Mouse (Mus musculus) hindbrain, embryonic 11.5 days (tissue): ENCODE results near the gene Smarcd1. TPM values are rescaled to one million over a fixed set of nuclear protein-coding genes. Genes with fewer than 3 reads are reported as not detected.

Experiments used
- ATAC-seq: fragments of 200-750 bp; cut with Nextera tagmentation; 2 replicates; pipeline ENCODE4 v1.8.0; 2017; ENCODE audit warnings: mild to moderate bottlenecking, moderate TSS enrichment, moderate library complexity; ENCODE audit not compliant: low FRiP score
- DNase-seq: peaks from one replicate; pipeline ENCODE4 v3.0.0-alpha.2; 2015; ENCODE audit warnings: low spot score
- H3K27ac ChIP-seq: fragments of 300-500 bp; sonication (generic); 2 replicates; pipeline ENCODE4 v1.5.1; 2014; ENCODE audit warnings: mild to moderate bottlenecking, low read depth, low read length
- H3K27me3 ChIP-seq: fragments of 300-500 bp; sonication (generic); 2 replicates; pipeline ENCODE4 v1.6.1; 2014; ENCODE audit warnings: mild to moderate bottlenecking, low read length, moderate library complexity, mixed read lengths; ENCODE audit not compliant: control insufficient read depth, insufficient read depth
- H3K36me3 ChIP-seq: fragments of 300-500 bp; sonication (generic); 2 replicates; pipeline ENCODE4 v1.6.1; 2014; ENCODE audit warnings: mild to moderate bottlenecking, low read length, moderate library complexity, mixed read lengths; ENCODE audit not compliant: control insufficient read depth, insufficient read depth
- H3K4me1 ChIP-seq: fragments of 300-500 bp; sonication (generic); replicated peaks from 2 replicates; pipeline ENCODE4 v1.6.1; 2014; ENCODE audit warnings: low read length, mixed read lengths; ENCODE audit not compliant: control insufficient read depth, insufficient read depth
- H3K4me2 ChIP-seq: fragments of 300-500 bp; sonication (generic); replicated peaks from 2 replicates; pipeline ENCODE4 v1.6.1; 2014; ENCODE audit warnings: mild to moderate bottlenecking, low read depth, low read length
- H3K4me3 ChIP-seq: fragments of 300-500 bp; sonication (generic); 2 replicates; pipeline ENCODE4 v1.5.1; 2014; ENCODE audit warnings: low read depth, low read length
- H3K9ac ChIP-seq: fragments of 300-500 bp; sonication (generic); 2 replicates; pipeline ENCODE4 v1.6.1; 2014; ENCODE audit warnings: low read depth, low read length
- H3K9me3 ChIP-seq: fragments of 300-500 bp; sonication (generic); 2 replicates; pipeline ENCODE4 v1.6.1; 2016; ENCODE audit warnings: low read length; ENCODE audit not compliant: control insufficient read depth
- WGBS: fragments of 180-500 bp; shearing (Covaris S2); extraction: QIAGEN DNeasy Blood & Tissue Kit; methylation state at CpG from one replicate; pipeline ENCODE4 v1.1.7; 2014; 5-methylcytosine and 5-hydroxymethylcytosine counted together
- polyA plus RNA-seq: library from polyadenylated mRNA; unstranded; fragments of >200 nt; fragmentation: Nextera tagmentation; extraction: Ambion mirVana; gene quantifications from 2 replicates; pipeline ENCODE4 v1.2.1, GENCODE M21; 2014

The Smarcd1 gene
- polyA plus RNA-seq, 1 experiment from 2014 or later = 99.1 TPM

DNA sequence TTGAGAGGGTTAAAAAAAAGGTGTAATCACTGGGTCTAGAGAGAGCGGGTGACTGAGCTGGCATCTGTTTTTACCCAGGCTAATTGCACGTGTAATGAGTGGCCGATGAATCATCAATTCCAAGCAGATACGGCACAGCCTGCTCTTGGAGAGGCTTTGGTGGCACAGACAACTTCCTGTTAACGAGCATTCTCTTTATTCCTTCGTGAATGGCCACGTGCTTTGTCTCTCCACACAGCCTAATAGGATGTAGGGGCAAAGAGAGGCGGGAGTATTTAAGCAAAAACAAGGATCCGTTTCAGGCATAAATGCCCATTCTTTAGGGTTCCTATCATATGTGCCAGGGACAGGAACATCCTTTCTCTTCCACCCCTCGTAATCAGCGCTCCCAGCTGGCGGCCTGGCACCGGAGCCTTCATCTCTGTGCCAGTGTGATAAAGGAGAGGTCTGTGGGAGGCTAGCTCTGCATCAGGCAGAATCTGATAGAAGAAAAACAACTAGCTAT lies 13.5 kb downstream of the Smarcd1 start:
- ATAC-seq = no peak; the same call in 1 of the 2 replicates
- Histone ChIP-seq H3K9ac (no peak overlapping the region), H3K4me1 (no peaks in the 10 kb centered on the region), H3K36me3 (peaks cover 19% of the 10 kb centered on the region), H3K27me3 (no peaks in the 10 kb centered on the region), H3K27ac (no peak overlapping the region), H3K4me2 (no peak overlapping the region), H3K4me3 (no peak overlapping the region), H3K9me3 (no peaks in the 10 kb centered on the region)
- WGBS = 90% methylated on average over 13 of the region's 13 CpGs
- DNase-seq = no peak

DNA sequence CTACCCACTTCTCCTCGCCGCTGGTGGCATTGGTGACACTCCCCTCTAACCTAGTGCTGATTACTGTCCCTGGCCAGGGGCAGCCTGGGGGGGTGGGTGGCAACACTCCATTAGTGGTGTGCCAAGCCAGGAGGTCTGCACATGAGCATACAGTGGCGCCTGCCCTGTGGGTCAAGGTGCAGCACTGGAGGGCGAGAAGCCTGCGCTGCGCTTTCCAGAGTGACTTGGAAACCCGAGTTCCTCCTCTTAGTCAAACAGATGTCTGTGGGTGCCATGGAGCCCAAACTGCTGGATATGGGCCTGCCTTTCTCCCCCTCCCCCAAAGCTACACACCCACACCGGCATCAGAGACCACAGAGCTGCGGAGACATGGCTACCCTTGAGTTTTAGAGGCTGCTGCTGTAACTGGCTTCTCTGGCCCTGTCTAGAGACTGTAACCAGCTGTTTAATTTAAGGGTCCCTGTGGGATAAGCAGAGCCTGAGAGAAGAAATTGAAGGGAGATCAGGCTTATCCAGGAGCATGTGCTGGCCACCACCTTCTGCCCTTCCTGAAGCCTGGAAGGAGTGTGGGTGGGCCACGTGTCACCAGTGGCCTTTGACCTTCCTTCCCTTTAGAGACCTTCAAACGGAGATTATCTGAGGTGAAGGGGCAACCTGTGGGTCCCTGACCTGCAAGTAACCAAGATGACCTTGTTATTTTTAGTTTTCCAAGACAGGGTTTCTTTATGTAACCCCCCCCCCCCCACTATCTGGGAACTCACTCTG lies 14.2 kb downstream of the Smarcd1 start:
- ATAC-seq (no peak), DNase-seq (no peak)
- 71% methylated on average over 11 of the region's 11 CpGs for WGBS
- H3K27ac ChIP-seq = no peak overlapping the region
- H3K27me3 ChIP-seq = no peaks in the 10 kb centered on the region
- H3K9me3 ChIP-seq = no peaks in the 10 kb centered on the region
- H3K36me3 ChIP-seq = peaks cover 16% of the 10 kb centered on the region
- no peak overlapping the region for H3K9ac ChIP-seq
- no peak overlapping the region for H3K4me2 ChIP-seq
- no peaks in the 10 kb centered on the region for H3K4me1 ChIP-seq
- H3K4me3 ChIP-seq = no peak overlapping the region

DNA sequence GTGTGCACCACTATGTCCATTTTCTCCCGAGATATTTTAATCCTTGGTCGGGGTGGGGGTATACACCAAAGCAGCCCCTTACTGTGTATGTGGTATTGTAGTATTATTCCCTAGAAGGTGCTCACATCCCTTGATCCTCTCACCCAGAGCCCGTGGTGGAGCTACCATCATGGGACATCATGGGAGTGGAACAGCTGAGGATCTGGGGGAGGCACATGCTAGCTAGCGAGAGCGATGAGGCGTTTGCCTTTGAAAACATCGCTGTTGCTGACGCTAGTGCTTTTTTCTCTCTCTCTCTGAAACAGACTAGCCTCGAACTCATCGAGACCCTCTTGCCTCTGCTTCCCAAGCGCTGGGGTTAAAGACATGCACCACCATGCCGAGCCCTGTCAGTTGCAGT lies 14.9 kb downstream of the Smarcd1 start:
- 87% methylated on average over 12 of the region's 12 CpGs for WGBS
- ATAC-seq = no peak
- peaks cover 12% of the 10 kb centered on the region for H3K36me3 ChIP-seq
- H3K27me3 ChIP-seq = no peaks in the 10 kb centered on the region
- no peaks in the 10 kb centered on the region for H3K4me1 ChIP-seq
- DNase-seq = no peak
- H3K9me3 ChIP-seq = no peaks in the 10 kb centered on the region
- no peak overlapping the region for H3K9ac ChIP-seq
- H3K4me3 ChIP-seq = no peak overlapping the region
- no peak overlapping the region for H3K27ac ChIP-seq
- H3K4me2 ChIP-seq = no peak overlapping the region

DNA sequence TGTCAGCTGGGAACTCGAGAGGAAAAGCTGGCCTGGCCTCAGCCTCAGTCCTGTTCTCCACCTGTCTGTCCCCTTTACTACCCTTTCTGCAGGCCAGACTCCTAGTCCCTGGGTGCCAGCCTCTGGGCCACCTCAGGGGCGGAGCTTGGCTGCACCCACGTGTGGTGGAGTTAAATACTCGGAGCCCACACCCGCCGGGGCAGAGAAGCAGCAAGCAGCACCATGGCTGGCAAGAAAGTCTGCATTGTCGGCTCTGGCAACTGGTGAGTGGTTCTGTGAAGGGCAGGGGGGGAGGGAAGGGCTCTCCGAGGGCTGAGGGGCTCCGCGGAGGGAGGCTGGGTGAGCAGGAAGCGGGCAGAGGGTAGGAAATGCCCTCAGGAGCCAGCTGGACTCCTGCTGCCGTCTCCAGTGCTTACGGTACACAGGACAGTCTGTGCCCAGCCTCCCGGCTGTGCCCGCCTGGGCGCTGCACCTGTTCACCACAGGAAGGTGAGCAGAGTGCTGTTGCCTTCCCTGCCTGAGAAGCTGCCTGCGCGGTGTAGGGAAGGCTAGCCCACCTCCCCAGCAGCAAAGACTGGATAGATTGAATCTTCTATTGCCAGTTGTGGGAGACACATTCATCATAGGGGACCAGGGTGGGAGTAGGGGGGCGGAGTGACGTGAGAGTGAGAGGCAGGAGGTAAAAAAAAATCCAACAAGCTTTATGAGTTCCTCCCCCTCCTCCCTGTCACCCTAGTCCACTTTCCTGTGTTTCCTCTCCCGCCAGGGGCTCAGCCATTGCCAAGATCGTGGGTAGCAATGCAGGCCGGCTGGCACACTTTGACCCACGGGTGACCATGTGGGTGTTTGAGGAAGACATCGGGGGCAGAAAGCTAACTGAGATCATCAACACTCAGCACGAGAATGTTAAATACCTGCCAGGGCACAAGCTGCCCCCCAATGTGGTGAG lies 15.7 kb downstream of the Smarcd1 start, which contains the start of gene Gpd1:
Gene Gpd1 (plus strand): TSS at position 130 of the 949 bp plus-strand sequence.
- no peaks in the 10 kb centered on the region for H3K9me3 ChIP-seq
- H3K9ac ChIP-seq = no peak within 1 kb of the TSS
- H3K36me3 ChIP-seq = peaks cover 11% of the 10 kb centered on the region
- no peak within 1 kb of the TSS for H3K4me3 ChIP-seq
- ATAC-seq (no peak), DNase-seq (no peak)
- no peak within 1 kb of the TSS for H3K27ac ChIP-seq
- H3K4me2 ChIP-seq = no peak within 1 kb of the TSS
- no peaks in the 10 kb centered on the region for H3K4me1 ChIP-seq
- no peaks in the 10 kb centered on the region for H3K27me3 ChIP-seq
- 77% methylated on average over 24 of the region's 26 CpGs for WGBS

DNA sequence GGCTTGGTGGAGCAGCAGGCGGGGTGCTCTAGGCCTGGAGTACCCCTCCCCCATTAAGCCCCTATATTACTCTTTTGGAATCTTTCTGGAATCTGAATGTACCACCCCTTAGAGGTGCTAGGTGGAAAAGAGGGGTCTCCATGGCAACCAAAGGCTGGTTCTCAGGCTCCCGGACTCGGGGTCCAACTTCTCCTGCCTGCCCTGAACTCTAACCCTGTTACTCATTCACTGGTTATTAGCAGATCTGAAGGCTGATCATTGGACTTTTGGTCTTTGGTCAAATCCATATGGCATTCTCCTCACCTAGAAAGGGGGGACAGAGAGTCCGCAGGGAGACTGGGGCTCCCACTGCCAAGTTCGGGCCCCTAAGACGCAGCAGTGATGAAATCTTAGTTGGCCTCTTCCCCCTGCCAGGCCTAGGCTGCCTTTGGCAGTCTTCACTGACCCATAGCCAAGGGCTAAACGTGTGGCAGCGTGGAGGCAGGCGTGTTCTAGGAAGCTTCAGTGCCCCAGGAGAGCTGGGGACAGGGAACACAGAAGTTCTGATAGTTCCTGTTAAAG lies 16.6 kb downstream of the Smarcd1 start:
- H3K4me2 ChIP-seq = no peak overlapping the region
- H3K36me3 ChIP-seq = peaks cover 4% of the 10 kb centered on the region; the same call in 1 of the 2 replicates
- H3K4me1 ChIP-seq = peaks cover 5% of the 10 kb centered on the region
- H3K9ac ChIP-seq = no peak overlapping the region
- no peak for DNase-seq
- ATAC-seq = no peak
- no peak overlapping the region for H3K27ac ChIP-seq
- H3K9me3 ChIP-seq = no peaks in the 10 kb centered on the region
- 83% methylated on average over 9 of the region's 9 CpGs for WGBS
- H3K4me3 ChIP-seq = no peak overlapping the region
- H3K27me3 ChIP-seq = no peaks in the 10 kb centered on the region

DNA sequence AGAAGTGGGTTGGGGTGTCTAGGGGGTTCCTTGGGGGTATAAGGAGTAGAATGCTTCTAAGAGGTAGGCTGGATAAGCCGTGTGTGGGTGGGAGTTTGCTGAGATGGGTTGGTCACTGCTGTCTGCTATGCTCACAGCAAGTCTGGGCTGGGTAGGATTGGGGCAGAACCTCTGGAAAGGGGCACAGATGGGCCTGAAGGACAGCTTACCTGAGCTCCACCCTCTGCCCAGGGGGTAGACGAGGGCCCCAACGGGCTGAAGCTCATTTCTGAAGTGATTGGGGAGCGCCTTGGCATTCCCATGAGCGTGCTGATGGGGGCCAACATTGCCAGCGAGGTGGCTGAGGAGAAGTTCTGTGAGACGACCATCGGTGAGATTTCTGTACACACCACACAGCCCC lies 17.9 kb downstream of the Smarcd1 start:
- no peak for ATAC-seq
- Histone ChIP-seq H3K36me3 (peaks cover 4% of the 10 kb centered on the region; the same call in 1 of the 2 replicates), H3K4me3 (no peak overlapping the region), H3K9ac (no peak overlapping the region), H3K4me1 (peaks cover 12% of the 10 kb centered on the region), H3K4me2 (no peak overlapping the region), H3K27me3 (no peaks in the 10 kb centered on the region), H3K9me3 (no peaks in the 10 kb centered on the region), H3K27ac (no peak overlapping the region)
- no peak for DNase-seq
- 86% methylated on average over 8 of the region's 8 CpGs for WGBS

DNA sequence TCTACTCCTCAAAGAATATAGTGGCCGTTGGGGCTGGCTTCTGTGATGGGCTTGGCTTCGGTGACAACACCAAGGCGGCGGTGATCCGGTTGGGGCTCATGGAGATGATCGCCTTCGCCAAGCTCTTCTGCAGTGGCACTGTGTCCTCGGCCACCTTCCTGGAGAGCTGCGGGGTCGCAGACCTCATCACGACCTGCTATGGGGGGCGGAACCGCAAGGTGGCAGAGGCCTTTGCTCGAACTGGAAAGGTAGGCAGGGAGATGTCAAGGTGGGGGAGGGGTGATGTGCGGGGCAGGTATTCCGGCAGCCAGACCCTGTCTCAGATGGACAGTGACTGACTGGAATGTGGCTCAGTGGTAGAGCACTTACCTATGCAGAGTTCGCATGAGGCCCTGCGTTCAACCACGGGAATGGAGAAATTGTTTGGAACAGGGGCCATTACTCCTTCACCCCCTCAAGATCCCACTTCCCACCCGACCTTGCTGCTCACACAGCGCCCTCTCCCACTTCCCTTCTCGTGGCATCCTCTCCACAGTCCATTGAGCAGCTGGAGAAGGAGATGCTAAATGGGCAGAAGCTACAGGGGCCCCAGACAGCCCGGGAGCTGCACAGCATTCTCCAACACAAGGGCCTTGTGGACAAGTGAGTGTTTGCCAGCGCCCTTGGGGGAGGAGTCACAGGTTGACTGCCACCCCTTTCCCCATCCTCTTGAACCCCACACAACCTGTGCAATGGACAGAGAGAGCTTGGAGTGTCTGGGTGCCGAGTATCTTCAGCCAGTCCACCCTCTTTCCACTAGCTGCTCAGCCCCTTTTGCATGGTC lies 20.2 kb downstream of the Smarcd1 start:
- no peak for DNase-seq
- H3K9me3 ChIP-seq = no peaks in the 10 kb centered on the region
- H3K4me2 ChIP-seq = no peak overlapping the region
- H3K36me3 ChIP-seq = peaks cover 4% of the 10 kb centered on the region; the same call in 1 of the 2 replicates
- H3K9ac ChIP-seq = no peak overlapping the region
- no peak overlapping the region for H3K27ac ChIP-seq
- no peak overlapping the region for H3K4me3 ChIP-seq
- ATAC-seq = no peak
- WGBS = 80% methylated on average over 25 of the region's 25 CpGs
- no peaks in the 10 kb centered on the region for H3K27me3 ChIP-seq
- peaks cover 12% of the 10 kb centered on the region for H3K4me1 ChIP-seq

DNA sequence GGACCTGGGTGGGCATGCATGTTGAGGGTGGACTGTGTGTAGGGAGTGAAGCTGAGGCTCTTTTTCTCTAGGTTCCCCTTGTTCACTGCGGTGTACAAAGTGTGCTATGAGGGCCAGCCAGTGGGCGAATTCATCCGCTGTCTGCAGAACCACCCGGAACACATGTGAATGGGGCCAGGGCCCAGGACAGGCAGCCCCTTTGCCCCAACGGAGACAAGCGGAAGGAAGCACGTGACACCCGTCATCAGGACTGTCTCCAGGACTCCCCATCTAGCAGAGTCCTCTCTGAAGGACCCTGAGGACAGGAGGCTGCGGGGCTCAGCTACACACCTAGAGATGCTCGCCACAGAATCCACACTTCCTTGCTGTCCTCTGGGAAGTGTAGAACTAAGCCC lies 21.2 kb downstream of the Smarcd1 start:
- 51% methylated on average over 10 of the region's 10 CpGs for WGBS
- peaks cover 4% of the 10 kb centered on the region; the same call in 1 of the 2 replicates for H3K36me3 ChIP-seq
- H3K4me1 ChIP-seq = peaks cover 12% of the 10 kb centered on the region
- no peak for DNase-seq
- peak overlapping the region; percentile 59; the same call in 1 of the 2 replicates for H3K27ac ChIP-seq
- H3K4me3 ChIP-seq = no peak overlapping the region
- 0 out of 2 replicates have a peak overlapping the region, but pooled peaks have one; percentile 19 for H3K9ac ChIP-seq
- H3K4me2 ChIP-seq = no peak overlapping the region
- H3K9me3 ChIP-seq = no peaks in the 10 kb centered on the region
- H3K27me3 ChIP-seq = no peaks in the 10 kb centered on the region
- ATAC-seq = no peak
